Mouse (Mus musculus) myocyte (in vitro differentiated cells): ENCODE measurements at regions not wholly inside any gene's neighbourhood (a gene's known extent, or its start where the extent isn't known, plus 50 kb on each side); places are given as distances from the start of the nearest gene placed in this dataset.

Experiments
- CEBPB ChIP-seq: IDR thresholded peaks from 2 replicates; pipeline ENCODE4 v1.6.1; 2011; ENCODE audit warnings: mild to moderate bottlenecking, moderate library complexity; ENCODE audit not compliant: poor library complexity, insufficient read depth, severe bottlenecking
- E2F4 ChIP-seq: IDR thresholded peaks from one replicate; pipeline ENCODE4 v1.6.1; 2011; ENCODE audit warnings: mild to moderate bottlenecking, control low read depth, moderate library complexity; ENCODE audit not compliant: insufficient read depth
- MYOD1 ChIP-seq, 3 experiments: IDR thresholded peaks; one replicate each; pipeline ENCODE4 v1.6.1; 2011; ENCODE audit warnings: control low read depth in 2 of 3, low read depth in 2 of 3, mild to moderate bottlenecking in 2 of 3, moderate library complexity in 1 of 3; ENCODE audit not compliant: insufficient read length in 2 of 3, control insufficient read depth in 1 of 3
- MYOG ChIP-seq, 3 experiments: IDR thresholded peaks; one replicate each; pipeline ENCODE4 v1.6.1; 2011; ENCODE audit warnings: control low read depth in 2 of 3, low read depth in 2 of 3, mild to moderate bottlenecking in 2 of 3; ENCODE audit not compliant: insufficient read length in 2 of 3, control insufficient read depth in 1 of 3, insufficient read depth in 1 of 3
- POLR2A ChIP-seq: IDR thresholded peaks from one replicate; pipeline ENCODE4 v1.6.1; 2011; ENCODE audit warnings: low read depth, mild to moderate bottlenecking, control low read depth, moderate library complexity; ENCODE audit not compliant: insufficient read length
- POLR2AphosphoS2 ChIP-seq: IDR thresholded peaks from one replicate; pipeline ENCODE4 v1.6.1; 2011; ENCODE audit warnings: low read depth, control low read depth; ENCODE audit not compliant: insufficient read length
- REST ChIP-seq: IDR thresholded peaks from one replicate; pipeline ENCODE4 v1.6.1; 2011; ENCODE audit warnings: mild to moderate bottlenecking, control low read depth, moderate library complexity; ENCODE audit not compliant: insufficient read depth, insufficient read length
- TCF12 ChIP-seq: IDR thresholded peaks from one replicate; pipeline ENCODE4 v1.6.1; 2011; ENCODE audit warnings: mild to moderate bottlenecking, control low read depth; ENCODE audit not compliant: poor library complexity, insufficient read depth, severe bottlenecking
- USF1 ChIP-seq: IDR thresholded peaks from one replicate; pipeline ENCODE4 v1.6.1; 2011; ENCODE audit warnings: low read depth, mild to moderate bottlenecking, control low read depth, moderate library complexity

GRCm38 (mm10) chr8:86164818-86165217 lies 324.1 kb downstream of the Phkb start:
- TF ChIP-seq POLR2A (no peak), CEBPB (no peak), USF1 (no peak), POLR2AphosphoS2 (no peak), TCF12 (no peak), E2F4 (no peak), MYOG (IDR thresholded peaks at IDR 0.05; ENCODE audit: control insufficient read depth in 1 of 3, insufficient read depth in 1 of 3, insufficient read length in 2 of 3, low read depth in 2 of 3) (no peak), REST (no peak), MYOD1 (IDR thresholded peaks at IDR 0.05; ENCODE audit: control insufficient read depth in 1 of 3, insufficient read length in 2 of 3, low read depth in 2 of 3) (no peak)
